Mouse (Mus musculus) A20 (cell line): ENCODE measurements around the gene Surf6.
"Not testable (repeated sequence)": the region's sequence is repeated elsewhere in the genome, so short reads cannot be mapped to it uniquely, and the experiment has no call there.

Experiments
- DNase-seq: peaks from one replicate; pipeline ENCODE4 v3.0.0-alpha.2; 2011; ENCODE audit warnings: low read depth, low spot score

Surf6 gene

GRCm38 (mm10) chr2:26913416-26914147, 10.9 kb upstream of the Surf6 start:
- DNase-seq: peak; percentile 24

- no peak for DNase-seq
Observed at GRCm38 (mm10) chr2:26912253-26912770, 9.6 kb upstream of the Surf6 start.

- no peak for DNase-seq
Observed at GRCm38 (mm10) chr2:26910994-26911765, 8.5 kb upstream of the Surf6 start.

GRCm38 (mm10) chr2:26910124-26910993, 7.7 kb upstream of the Surf6 start, which contains the start of the genes Med22 and Rpl7a:
Gene Med22 (minus strand): TSS chr2:26910677.
Gene Rpl7a (plus strand): TSS chr2:26910764.
- DNase-seq: peak; percentile 99

- peak; percentile 57 for DNase-seq
Observed at GRCm38 (mm10) chr2:26909387-26909784, 6.7 kb upstream of the Surf6 start.

GRCm38 (mm10) chr2:26908710-26909386, 6.2 kb upstream of the Surf6 start:
- no peak for DNase-seq

- peak; percentile 64 for DNase-seq
Observed at GRCm38 (mm10) chr2:26907109-26907508, 4.4 kb upstream of the Surf6 start.

GRCm38 (mm10) chr2:26906431-26906830, 3.8 kb upstream of the Surf6 start:
- DNase-seq: no peak

GRCm38 (mm10) chr2:26905936-26906335, 3.3 kb upstream of the Surf6 start:
- no peak for DNase-seq

- DNase-seq: no peak
Observed at GRCm38 (mm10) chr2:26903311-26903710, 632 bp upstream of the Surf6 start.

- DNase-seq: peak; percentile 52
Observed at GRCm38 (mm10) chr2:26901834-26902400, 762 bp downstream of the Surf6 start.

- no peak for DNase-seq
Observed at GRCm38 (mm10) chr2:26900731-26901130, 1.9 kb downstream of the Surf6 start.

GRCm38 (mm10) chr2:26895898-26896297, 6.8 kb downstream of the Surf6 start:
- DNase-seq: no peak

- not testable (repeated sequence) for DNase-seq
Observed at GRCm38 (mm10) chr2:26886170-26886569, 16.5 kb downstream of the Surf6 start.

- not testable (repeated sequence) for DNase-seq
Observed at GRCm38 (mm10) chr2:26885541-26885940, 17.1 kb downstream of the Surf6 start.

GRCm38 (mm10) chr2:26878571-26878970, 24.1 kb downstream of the Surf6 start:
- DNase-seq: no peak

- no peak for DNase-seq
Observed at GRCm38 (mm10) chr2:26870666-26871065, 32.0 kb downstream of the Surf6 start.

GRCm38 (mm10) chr2:26864879-26865278, 37.8 kb downstream of the Surf6 start, which contains the start of gene Abo:
Gene Abo (minus strand): TSS chr2:26864979.
- DNase-seq: no peak

GRCm38 (mm10) chr2:26862856-26863255, 39.8 kb downstream of the Surf6 start:
- no peak for DNase-seq

- peak; percentile 61 for DNase-seq
Observed at GRCm38 (mm10) chr2:26847706-26848105, 55.0 kb downstream of the Surf6 start.
